Mouse (Mus musculus): ENCODE data around the gene Plxnc1. TPM values are rescaled to one million over a fixed set of nuclear protein-coding genes. Genes with fewer than 3 reads are reported as not detected.

Plxnc1 gene
- polyA plus RNA-seq, 1 experiment from 2014 or later, result 0.95 TPM

DNA sequence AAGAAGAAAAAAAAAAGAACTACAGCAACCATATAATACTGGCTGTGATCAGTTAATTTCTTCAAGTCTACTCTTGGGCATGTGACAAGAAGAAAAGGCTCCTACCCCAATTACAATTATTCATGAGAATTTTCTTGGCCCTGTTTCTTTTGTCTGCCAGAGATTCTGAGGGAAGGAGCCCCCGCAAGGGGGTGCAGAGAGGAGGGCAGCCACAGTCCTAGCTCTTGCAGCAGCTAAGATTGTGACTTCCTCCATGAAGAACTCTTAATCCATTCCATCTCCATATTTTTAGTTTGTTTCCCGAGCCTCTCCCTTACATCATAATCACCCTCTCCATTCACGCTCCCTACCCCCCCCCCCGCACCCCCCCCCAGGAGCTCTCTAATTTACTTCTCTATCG is 39.4 kb downstream of the Plxnc1 start:
- no peak for ATAC-seq (ENCODE audit: low FRiP score, low TSS enrichment)
- H3K9me3 ChIP-seq (ENCODE audit: low read length), result no peaks in the 10 kb centered on the region
- no peak overlapping the region for H3K9ac ChIP-seq (replicated peaks; ENCODE audit: low read length)
- H3K4me2 ChIP-seq (replicated peaks; ENCODE audit: low read depth, low read length), result no peak overlapping the region
- H3K4me3 ChIP-seq (ENCODE audit: low read length), result no peak overlapping the region
- H3K27ac ChIP-seq (ENCODE audit: low read length), result no peak overlapping the region
- H3K27me3 ChIP-seq (ENCODE audit: insufficient read depth, low read length), result no peaks in the 10 kb centered on the region
- 43% methylated on average over 4 of the region's 5 CpGs for WGBS
- H3K36me3 ChIP-seq (ENCODE audit: insufficient read depth, low read length), result no peaks in the 10 kb centered on the region
- no peaks in the 10 kb centered on the region for H3K4me1 ChIP-seq (ENCODE audit: insufficient read depth, low read length)

DNA sequence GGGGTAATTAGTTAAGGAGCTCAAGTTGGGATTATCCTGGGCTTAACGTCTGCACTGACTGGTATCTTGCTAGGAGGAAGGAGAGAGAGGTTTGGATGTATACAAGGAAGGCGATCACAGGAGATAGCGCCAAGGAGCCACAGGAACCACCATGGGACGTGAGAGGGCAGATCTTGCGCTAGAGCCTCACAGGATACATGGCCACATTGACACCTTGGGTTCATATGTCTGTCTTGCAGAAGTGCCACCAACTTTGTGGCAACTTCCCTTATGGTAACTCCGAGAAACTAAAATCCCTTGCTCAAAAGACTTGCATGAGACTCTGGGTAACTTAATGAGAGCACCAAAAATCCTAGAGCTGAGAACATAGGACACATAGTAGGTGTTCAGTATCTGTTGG is 47.7 kb downstream of the Plxnc1 start:
- H3K4me2 ChIP-seq (replicated peaks; ENCODE audit: low read depth, low read length), result no peak overlapping the region
- no peaks in the 10 kb centered on the region; the same call in 1 of the 2 replicates for H3K4me1 ChIP-seq (ENCODE audit: insufficient read depth, low read length)
- 87% methylated on average over 6 of the region's 6 CpGs for WGBS
- no peak for ATAC-seq (ENCODE audit: low FRiP score, low TSS enrichment)
- no peak overlapping the region for H3K4me3 ChIP-seq (ENCODE audit: low read length)
- H3K36me3 ChIP-seq (ENCODE audit: insufficient read depth, low read length), result no peaks in the 10 kb centered on the region
- no peak overlapping the region for H3K9ac ChIP-seq (replicated peaks; ENCODE audit: low read length)
- H3K27me3 ChIP-seq (ENCODE audit: insufficient read depth, low read length), result no peaks in the 10 kb centered on the region
- H3K27ac ChIP-seq (ENCODE audit: low read length), result no peak overlapping the region
- H3K9me3 ChIP-seq (ENCODE audit: low read length), result no peaks in the 10 kb centered on the region

DNA sequence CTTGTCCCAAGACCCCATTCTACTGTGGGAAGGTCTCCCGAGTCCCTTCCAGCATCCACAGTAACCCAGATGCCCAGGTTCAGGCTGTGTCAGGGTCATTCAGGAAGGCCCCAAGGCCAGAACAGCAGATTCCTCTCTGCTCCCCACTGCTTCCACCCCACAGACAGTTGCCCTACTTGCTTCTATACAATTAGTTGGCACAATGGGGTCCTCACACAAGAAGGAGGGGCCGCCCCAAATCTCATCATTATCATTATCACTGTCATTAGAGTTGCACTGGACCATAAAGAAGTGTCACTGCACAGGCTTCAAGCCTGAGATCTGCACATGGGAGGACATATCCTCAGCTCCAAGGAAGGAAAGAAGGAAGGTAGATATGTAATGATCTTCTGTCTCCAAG is 48.3 kb downstream of the Plxnc1 start:
- no peak for ATAC-seq (ENCODE audit: low FRiP score, low TSS enrichment)
- Histone ChIP-seq H3K4me2 (replicated peaks; ENCODE audit: low read depth, low read length) (no peak overlapping the region), H3K4me3 (ENCODE audit: low read length) (no peak overlapping the region), H3K4me1 (ENCODE audit: insufficient read depth, low read length) (no peaks in the 10 kb centered on the region; the same call in 1 of the 2 replicates), H3K36me3 (ENCODE audit: insufficient read depth, low read length) (no peaks in the 10 kb centered on the region), H3K9ac (replicated peaks; ENCODE audit: low read length) (no peak overlapping the region), H3K27ac (ENCODE audit: low read length) (no peak overlapping the region), H3K27me3 (ENCODE audit: insufficient read depth, low read length) (no peaks in the 10 kb centered on the region), H3K9me3 (ENCODE audit: low read length) (no peaks in the 10 kb centered on the region)
- 85% methylated on average over 2 of the region's 2 CpGs for WGBS

DNA sequence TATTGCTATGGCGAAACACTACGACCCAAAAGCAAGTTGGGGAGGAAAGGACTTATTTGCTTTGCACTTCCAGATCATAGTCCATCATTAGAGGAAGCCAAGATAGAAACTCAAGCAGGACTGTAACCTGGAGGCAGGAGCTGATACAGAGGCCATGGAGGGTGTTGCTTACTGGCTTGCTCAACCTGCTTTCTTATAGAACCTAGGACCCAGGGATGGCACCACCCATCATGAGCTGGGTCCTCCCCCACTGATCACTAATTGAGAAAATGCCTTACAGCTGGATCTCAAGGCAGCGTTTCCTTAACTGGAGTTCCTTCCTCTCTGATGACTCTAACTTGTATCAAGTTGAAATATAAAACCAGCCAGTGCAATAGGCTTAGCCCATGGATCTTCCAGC is 48.8 kb downstream of the Plxnc1 start:
- no peak overlapping the region for H3K4me3 ChIP-seq (ENCODE audit: low read length)
- no peaks in the 10 kb centered on the region for H3K36me3 ChIP-seq (ENCODE audit: insufficient read depth, low read length)
- no peaks in the 10 kb centered on the region for H3K27me3 ChIP-seq (ENCODE audit: insufficient read depth, low read length)
- no peak overlapping the region for H3K9ac ChIP-seq (replicated peaks; ENCODE audit: low read length)
- H3K27ac ChIP-seq (ENCODE audit: low read length), result no peak overlapping the region
- ATAC-seq (ENCODE audit: low FRiP score, low TSS enrichment), result no peak
- no peaks in the 10 kb centered on the region for H3K9me3 ChIP-seq (ENCODE audit: low read length)
- WGBS, result 85% methylated on average over 3 of the region's 3 CpGs
- no peaks in the 10 kb centered on the region; the same call in 1 of the 2 replicates for H3K4me1 ChIP-seq (ENCODE audit: insufficient read depth, low read length)
- no peak overlapping the region for H3K4me2 ChIP-seq (replicated peaks; ENCODE audit: low read depth, low read length)

DNA sequence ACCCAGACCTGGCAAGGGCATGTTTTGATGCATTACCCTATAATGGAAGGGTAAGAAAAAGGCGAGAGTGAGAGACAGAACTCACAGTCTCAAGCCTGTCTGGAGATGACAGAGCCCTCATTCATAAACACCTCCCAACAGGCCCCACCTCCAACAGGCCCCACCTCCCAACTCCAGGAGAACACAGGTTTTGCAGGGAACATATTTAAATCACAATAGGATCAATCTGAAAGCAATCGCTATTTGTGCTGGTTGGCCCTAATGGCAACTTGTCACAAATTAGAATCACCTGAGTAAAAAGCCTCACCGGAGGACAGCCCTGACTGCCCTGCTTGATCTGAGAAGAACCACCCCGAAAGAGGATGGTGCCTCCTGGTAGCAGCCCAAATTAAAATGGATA is 54.9 kb downstream of the Plxnc1 start:
- H3K4me3 ChIP-seq (ENCODE audit: low read length), result no peak overlapping the region
- no peaks in the 10 kb centered on the region for H3K36me3 ChIP-seq (ENCODE audit: insufficient read depth, low read length)
- no peaks in the 10 kb centered on the region for H3K27me3 ChIP-seq (ENCODE audit: insufficient read depth, low read length)
- ATAC-seq (ENCODE audit: low FRiP score, low TSS enrichment), result no peak
- no peak overlapping the region for H3K9ac ChIP-seq (replicated peaks; ENCODE audit: low read length)
- H3K27ac ChIP-seq (ENCODE audit: low read length), result no peak overlapping the region
- no peak overlapping the region for H3K4me2 ChIP-seq (replicated peaks; ENCODE audit: low read depth, low read length)
- H3K4me1 ChIP-seq (ENCODE audit: insufficient read depth, low read length), result no peaks in the 10 kb centered on the region; the same call in 1 of the 2 replicates
- H3K9me3 ChIP-seq (ENCODE audit: low read length), result 0 out of 2 replicates have a peak, but pooled peaks cover 3% of the 10 kb centered on the region
- 73% methylated on average over 4 of the region's 4 CpGs for WGBS

DNA sequence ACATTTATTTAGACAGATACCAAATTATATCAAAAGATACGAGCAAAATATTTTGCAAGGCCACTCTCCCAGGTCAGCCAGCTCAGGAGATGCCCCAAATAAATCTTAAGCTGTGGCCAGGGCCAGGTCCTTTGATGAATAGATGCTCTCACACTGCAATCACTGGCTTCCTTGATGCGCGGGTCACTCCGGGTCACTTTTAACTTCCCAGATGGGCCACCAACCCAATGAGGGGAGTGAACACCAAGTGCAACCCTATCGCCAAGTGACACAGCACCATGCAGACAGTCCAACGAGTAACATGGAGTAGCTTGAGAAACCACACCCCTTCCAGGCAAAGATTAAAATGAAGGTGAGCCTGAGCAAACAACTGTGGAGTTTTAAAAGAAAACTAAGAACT is 61.4 kb downstream of the Plxnc1 start:
- 70% methylated on average over 6 of the region's 6 CpGs for WGBS

DNA sequence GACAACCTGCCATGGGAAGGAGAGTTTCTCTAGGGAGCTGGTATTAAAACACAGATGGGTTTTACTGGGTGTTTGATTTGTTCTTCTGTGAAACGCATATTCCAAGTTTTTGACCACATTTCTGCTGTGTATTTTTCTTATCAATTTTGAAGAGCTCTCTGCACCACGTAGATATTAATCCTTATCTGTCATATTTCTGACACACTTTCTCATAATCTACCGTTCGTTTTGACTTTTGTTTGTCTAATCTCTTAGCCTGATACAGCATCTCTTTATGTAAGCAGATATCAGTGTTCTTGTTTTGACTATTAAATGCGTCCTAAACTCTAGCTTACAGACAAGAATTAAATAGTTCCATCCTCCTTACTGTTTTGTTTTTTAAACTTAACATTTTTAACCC is 73.1 kb downstream of the Plxnc1 start:
- no peak overlapping the region for H3K9ac ChIP-seq (replicated peaks; ENCODE audit: low read length)
- H3K27me3 ChIP-seq (ENCODE audit: insufficient read depth, low read length), result no peaks in the 10 kb centered on the region
- 89% methylated on average over 5 of the region's 5 CpGs for WGBS
- H3K4me1 ChIP-seq (ENCODE audit: insufficient read depth, low read length), result no peaks in the 10 kb centered on the region
- no peak overlapping the region for H3K27ac ChIP-seq (ENCODE audit: low read length)
- H3K9me3 ChIP-seq (ENCODE audit: low read length), result no peaks in the 10 kb centered on the region
- H3K4me3 ChIP-seq (ENCODE audit: low read length), result no peak overlapping the region
- H3K4me2 ChIP-seq (replicated peaks; ENCODE audit: low read depth, low read length), result no peak overlapping the region
- no peaks in the 10 kb centered on the region for H3K36me3 ChIP-seq (ENCODE audit: insufficient read depth, low read length)
- ATAC-seq (ENCODE audit: low FRiP score, low TSS enrichment), result no peak

More for the DNA sequence above, 61.4 kb downstream of the Plxnc1 start:
- Histone ChIP-seq H3K27me3 (ENCODE audit: insufficient read depth, low read length) (no peaks in the 10 kb centered on the region), H3K4me1 (ENCODE audit: insufficient read depth, low read length) (no peaks in the 10 kb centered on the region), H3K4me3 (ENCODE audit: low read length) (no peak overlapping the region), H3K27ac (ENCODE audit: low read length) (no peak overlapping the region), H3K36me3 (ENCODE audit: insufficient read depth, low read length) (no peaks in the 10 kb centered on the region), H3K4me2 (replicated peaks; ENCODE audit: low read depth, low read length) (no peak overlapping the region), H3K9ac (replicated peaks; ENCODE audit: low read length) (no peak overlapping the region), H3K9me3 (ENCODE audit: low read length) (0 out of 2 replicates have a peak, but pooled peaks cover 3% of the 10 kb centered on the region)
- no peak for ATAC-seq (ENCODE audit: low FRiP score, low TSS enrichment)

DNA sequence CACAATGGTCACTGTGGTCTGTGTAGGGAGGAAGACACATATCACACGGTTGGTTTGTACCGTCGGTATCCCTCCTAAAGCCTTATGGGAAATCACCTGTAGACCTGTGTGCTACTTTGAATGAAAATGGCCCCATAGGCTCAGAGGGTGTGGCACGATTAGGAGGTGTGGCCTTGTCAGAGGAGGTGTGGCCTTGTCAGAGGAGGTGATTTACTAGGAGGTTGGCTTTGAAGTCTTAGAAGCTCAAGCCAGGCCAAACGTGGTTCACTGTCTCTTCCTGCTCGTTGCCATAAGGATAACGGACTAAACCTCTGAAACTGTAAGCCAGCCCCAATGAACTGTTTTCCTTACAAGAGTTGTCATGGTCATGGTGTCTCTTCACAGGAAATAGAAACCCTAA is 73.5 kb downstream of the Plxnc1 start:
- Histone ChIP-seq H3K36me3 (ENCODE audit: insufficient read depth, low read length) (no peaks in the 10 kb centered on the region), H3K4me1 (ENCODE audit: insufficient read depth, low read length) (no peaks in the 10 kb centered on the region), H3K9ac (replicated peaks; ENCODE audit: low read length) (no peak overlapping the region), H3K27me3 (ENCODE audit: insufficient read depth, low read length) (no peaks in the 10 kb centered on the region), H3K4me3 (ENCODE audit: low read length) (no peak overlapping the region), H3K27ac (ENCODE audit: low read length) (no peak overlapping the region), H3K4me2 (replicated peaks; ENCODE audit: low read depth, low read length) (no peak overlapping the region), H3K9me3 (ENCODE audit: low read length) (no peaks in the 10 kb centered on the region)
- 86% methylated on average over 7 of the region's 7 CpGs for WGBS
- no peak for ATAC-seq (ENCODE audit: low FRiP score, low TSS enrichment)

DNA sequence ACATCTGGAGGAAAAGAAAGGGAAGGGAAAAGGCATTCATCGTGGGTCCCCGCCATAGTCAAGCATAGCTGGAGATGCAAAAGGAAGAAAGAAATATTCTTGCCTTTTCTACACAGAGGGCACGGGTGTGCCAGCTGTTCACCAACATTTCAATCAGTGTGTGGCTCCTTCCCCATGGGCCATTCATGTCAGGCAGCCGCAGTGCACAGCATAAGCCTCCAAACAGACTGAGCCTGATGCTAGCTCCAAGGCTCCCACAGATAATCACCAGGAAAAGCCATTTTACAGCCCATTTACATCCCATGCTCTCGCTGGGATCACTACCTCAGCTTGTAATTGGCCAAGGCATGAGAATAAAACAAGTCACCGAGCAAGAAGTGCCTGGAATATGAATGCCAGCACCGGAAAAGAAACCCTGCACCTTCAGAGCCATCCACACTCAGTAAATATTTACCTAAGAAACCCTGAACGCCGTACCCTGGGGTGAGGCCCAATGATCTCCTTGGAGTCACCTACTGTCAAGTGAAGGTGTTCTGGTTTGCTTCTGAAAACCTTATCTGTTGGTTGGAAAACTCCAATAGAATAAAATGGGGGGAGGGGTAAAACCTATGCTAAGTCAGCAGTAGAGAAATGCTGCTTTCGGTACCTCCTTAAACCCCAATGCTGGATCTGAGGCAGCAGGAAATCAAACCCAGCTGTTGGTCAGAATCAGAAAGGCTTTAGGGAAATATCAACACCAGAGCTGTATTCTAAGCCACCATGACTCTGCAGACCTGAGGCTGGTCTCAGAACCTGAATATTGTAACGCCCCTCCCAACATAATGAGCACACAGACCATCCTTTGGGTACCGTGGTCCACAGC is 77.4 kb downstream of the Plxnc1 start:
- no peaks in the 10 kb centered on the region for H3K4me1 ChIP-seq (ENCODE audit: insufficient read depth, low read length)
- no peaks in the 10 kb centered on the region for H3K36me3 ChIP-seq (ENCODE audit: insufficient read depth, low read length)
- 64% methylated on average over 12 of the region's 12 CpGs for WGBS
- no peak for ATAC-seq (ENCODE audit: low FRiP score, low TSS enrichment)
- H3K9ac ChIP-seq (replicated peaks; ENCODE audit: low read length), result no peak overlapping the region
- no peak overlapping the region for H3K27ac ChIP-seq (ENCODE audit: low read length)
- H3K27me3 ChIP-seq (ENCODE audit: insufficient read depth, low read length), result no peaks in the 10 kb centered on the region
- H3K4me3 ChIP-seq (ENCODE audit: low read length), result no peak overlapping the region
- H3K4me2 ChIP-seq (replicated peaks; ENCODE audit: low read depth, low read length), result no peak overlapping the region
- no peaks in the 10 kb centered on the region for H3K9me3 ChIP-seq (ENCODE audit: low read length)

DNA sequence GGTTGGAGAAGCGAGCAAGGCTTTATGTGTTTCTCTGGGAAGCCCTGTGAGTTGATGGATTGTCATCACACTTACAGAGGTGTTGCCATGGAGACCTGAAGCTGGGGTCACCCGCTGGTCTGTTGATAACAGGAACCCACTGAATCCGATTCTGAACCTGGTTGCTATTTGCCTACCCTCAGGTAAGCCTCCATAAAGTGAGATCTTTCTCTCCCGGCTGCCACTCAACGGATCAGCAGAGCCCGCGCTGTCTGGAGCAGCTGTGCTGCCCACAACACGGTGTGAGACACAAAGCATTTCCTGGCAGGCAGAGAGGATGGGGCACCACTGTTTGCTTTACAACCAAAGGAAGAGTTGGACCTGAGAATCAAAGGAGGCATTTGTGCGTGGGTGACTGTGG is 79.4 kb downstream of the Plxnc1 start:
- no peaks in the 10 kb centered on the region for H3K27me3 ChIP-seq (ENCODE audit: insufficient read depth, low read length)
- H3K9me3 ChIP-seq (ENCODE audit: low read length), result no peaks in the 10 kb centered on the region
- WGBS, result 52% methylated on average over 9 of the region's 9 CpGs
- H3K4me1 ChIP-seq (ENCODE audit: insufficient read depth, low read length), result no peaks in the 10 kb centered on the region
- no peak overlapping the region for H3K27ac ChIP-seq (ENCODE audit: low read length)
- no peaks in the 10 kb centered on the region for H3K36me3 ChIP-seq (ENCODE audit: insufficient read depth, low read length)
- H3K4me3 ChIP-seq (ENCODE audit: low read length), result no peak overlapping the region
- no peak overlapping the region for H3K4me2 ChIP-seq (replicated peaks; ENCODE audit: low read depth, low read length)
- no peak for ATAC-seq (ENCODE audit: low FRiP score, low TSS enrichment)
- H3K9ac ChIP-seq (replicated peaks; ENCODE audit: low read length), result no peak overlapping the region

Data from kidney, embryonic 16.5 days (tissue).